Mouse (Mus musculus): ENCODE measurements around the gene Sgms1.

GRCm38 (mm10) chr19:32394825-32395224, 5.3 kb upstream of the Sgms1 start:
- TF ChIP-seq CTCF (IDR thresholded peaks at IDR 0.05; ENCODE audit: control insufficient read depth, insufficient read depth, insufficient read length) (no peak), MAX (IDR thresholded peaks at IDR 0.05) (no peak)

Measured in C2C12 (cell line).